Mouse (Mus musculus): ENCODE data around the gene Tmem270. TPM values are rescaled to one million over a fixed set of nuclear protein-coding genes. Genes with fewer than 3 reads are reported as not detected.
A peak's percentile ranks its signal among the peaks of the same experiment; 100 is the strongest.
"Not testable (repeated sequence)": the region's sequence is repeated elsewhere in the genome, so short reads cannot be mapped to it uniquely, and the experiment has no call there.

The Tmem270 gene
- polyA plus RNA-seq, 1 experiment = not detected

DNA sequence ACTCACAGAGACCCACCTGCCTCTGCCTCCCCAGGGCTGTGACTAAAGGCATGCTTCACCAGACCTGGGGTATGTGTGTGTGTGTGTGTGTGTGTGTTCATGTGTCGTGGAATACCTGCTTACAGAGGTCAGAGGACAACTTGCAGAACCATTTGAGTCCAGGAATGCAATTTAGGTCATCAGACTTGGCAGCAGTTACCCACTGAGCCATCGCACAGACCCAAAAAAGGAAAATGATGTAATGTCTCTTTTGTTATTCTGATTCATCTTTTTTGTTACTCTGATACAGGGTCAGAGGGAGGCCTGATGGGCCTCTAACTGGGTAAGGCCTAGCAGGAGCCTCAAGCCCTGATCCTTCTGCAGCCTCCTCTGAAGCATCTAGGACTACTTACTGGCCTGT is 36.2 kb upstream of the Tmem270 start:
- Histone ChIP-seq H3K4me3 (ENCODE audit: insufficient read depth, low read length) (no peak overlapping the region), H3K4me1 (ENCODE audit: control insufficient read depth, insufficient read depth, low read length) (peaks cover 8% of the 10 kb centered on the region), H3K27ac (ENCODE audit: insufficient read depth, low read depth, low read length) (no peak overlapping the region)
- TF ChIP-seq CTCF (IDR thresholded peaks at IDR 0.05; ENCODE audit: low read depth, low read length) (no peak), POLR2A (IDR thresholded peaks at IDR 0.05; ENCODE audit: borderline replicate concordance, low read depth, low read length) (no peak)

DNA sequence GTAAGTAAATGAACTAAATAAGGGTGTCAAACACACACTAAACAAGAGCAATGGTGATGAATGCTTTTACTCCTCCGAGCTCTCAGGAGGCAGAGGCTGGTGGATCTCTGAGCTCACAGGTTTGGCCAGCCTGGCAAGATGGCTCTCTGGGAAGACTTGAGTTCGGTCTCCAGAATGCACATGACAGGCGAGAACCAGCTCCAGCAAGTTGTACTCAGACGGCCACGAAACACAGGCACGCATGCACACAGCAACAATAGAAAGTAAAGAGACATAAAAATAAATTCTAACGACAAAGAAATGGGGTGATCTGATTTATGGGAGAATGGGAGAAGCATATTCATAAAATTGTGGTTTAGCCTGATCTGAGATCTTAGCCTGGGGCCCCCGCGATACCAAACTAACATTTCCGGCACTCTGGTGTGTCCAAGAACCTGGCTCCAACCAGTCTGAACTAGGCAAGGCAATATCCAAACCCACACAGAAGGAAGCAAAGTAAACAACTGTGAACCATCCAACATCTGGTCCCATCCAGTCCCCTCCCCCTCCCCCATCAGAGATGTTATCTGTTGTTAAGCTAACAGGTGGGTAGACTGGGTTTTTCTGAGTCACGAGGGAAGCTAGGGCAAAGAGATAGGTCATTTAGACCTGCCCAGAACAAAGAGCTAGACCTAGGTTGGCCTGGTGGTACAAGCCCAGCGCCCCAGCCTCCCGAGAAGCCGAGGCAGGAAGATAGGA is 35.1 kb upstream of the Tmem270 start:
- Histone ChIP-seq H3K4me1 (ENCODE audit: control insufficient read depth, insufficient read depth, low read length) (peaks cover 18% of the 10 kb centered on the region), H3K4me3 (ENCODE audit: insufficient read depth, low read length) (no peak overlapping the region), H3K27ac (ENCODE audit: insufficient read depth, low read depth, low read length) (no peak overlapping the region)

DNA sequence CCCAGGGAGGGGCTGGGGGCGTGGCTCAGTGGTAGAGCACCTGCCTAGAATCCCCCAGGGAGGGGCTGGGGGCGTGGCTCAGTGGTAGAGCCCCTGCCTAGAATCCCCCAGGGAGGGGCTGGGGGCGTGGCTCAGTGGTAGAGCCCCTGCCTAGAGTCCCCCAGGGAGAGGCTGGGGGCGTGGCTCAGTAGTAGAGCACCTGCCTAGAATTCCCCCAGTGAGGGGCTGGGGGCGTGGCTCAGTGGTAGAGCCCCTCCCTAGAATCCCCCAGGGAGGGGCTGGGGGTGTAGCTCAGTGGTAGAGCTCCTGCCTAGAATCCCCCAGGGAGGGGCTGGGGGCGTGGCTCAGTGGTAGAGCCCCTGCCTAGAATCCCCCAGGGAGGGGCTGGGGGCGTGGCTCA is 33.0 kb upstream of the Tmem270 start:
- peaks cover 33% of the 10 kb centered on the region for H3K4me1 ChIP-seq (ENCODE audit: control insufficient read depth, insufficient read depth, low read length)
- H3K4me3 ChIP-seq (ENCODE audit: insufficient read depth, low read length); H3K27ac ChIP-seq (ENCODE audit: insufficient read depth, low read depth, low read length): not testable (repeated sequence)

More for the DNA sequence above, 35.1 kb upstream of the Tmem270 start:
- TF ChIP-seq POLR2A (IDR thresholded peaks at IDR 0.05; ENCODE audit: borderline replicate concordance, low read depth, low read length) (no peak), CTCF (IDR thresholded peaks at IDR 0.05; ENCODE audit: low read depth, low read length) (no peak)

DNA sequence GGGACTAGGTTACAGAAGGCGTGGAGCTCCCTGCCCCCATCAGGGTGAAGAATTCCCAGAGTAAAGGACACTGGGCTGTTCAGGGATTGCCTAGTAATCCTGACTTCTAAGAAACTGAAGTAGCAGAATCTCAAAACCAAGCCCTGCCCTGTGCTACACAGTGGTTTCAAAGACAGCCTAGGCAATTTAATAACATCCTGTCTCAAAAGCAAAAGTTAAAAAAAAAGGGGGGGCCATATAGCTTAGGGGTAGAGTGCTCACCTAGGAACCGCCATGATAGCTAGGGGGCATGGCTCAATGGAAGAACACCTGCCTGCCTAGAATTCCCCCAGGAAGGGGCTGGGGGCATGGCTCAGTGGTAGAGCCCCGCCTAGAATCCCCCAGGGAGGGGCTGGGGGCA is 32.5 kb upstream of the Tmem270 start:
- Histone ChIP-seq H3K27ac (ENCODE audit: insufficient read depth, low read depth, low read length) (no peak overlapping the region), H3K4me1 (ENCODE audit: control insufficient read depth, insufficient read depth, low read length) (peaks cover 33% of the 10 kb centered on the region), H3K4me3 (ENCODE audit: insufficient read depth, low read length) (no peak overlapping the region)
- no peak for TF ChIP-seq POLR2A (IDR thresholded peaks at IDR 0.05; ENCODE audit: borderline replicate concordance, low read depth, low read length)

DNA sequence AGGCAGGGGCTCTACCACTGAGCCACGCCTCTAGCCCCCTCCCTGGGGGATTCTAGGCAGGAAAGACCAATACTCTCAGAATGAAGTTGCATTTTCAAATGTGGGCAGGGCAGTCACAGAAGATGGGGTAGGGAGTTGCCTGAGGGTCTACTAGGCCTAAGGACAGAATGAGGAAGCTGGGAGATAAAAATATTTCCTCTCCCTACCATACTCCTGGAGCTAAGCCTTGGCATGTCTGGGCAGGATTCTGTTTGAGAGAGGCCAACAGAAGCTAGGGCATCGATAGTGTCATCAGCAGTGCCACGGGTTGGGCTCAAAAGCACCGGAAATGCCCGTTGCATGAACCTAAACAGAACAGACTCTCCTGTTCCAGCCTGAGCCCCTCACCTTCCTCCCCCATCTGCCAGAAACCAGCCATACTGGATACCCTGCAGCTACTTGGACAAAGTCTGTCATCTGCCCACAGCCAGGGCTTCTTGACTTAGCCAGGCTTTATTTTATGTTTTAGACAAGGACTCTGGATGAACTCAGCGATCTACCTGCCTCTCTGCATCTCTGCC is 30.2 kb upstream of the Tmem270 start:
- H3K4me1 ChIP-seq (ENCODE audit: control insufficient read depth, insufficient read depth, low read length) = peaks cover 26% of the 10 kb centered on the region
- peak overlapping the region; percentile 64 for H3K27ac ChIP-seq (ENCODE audit: insufficient read depth, low read depth, low read length)
- TF ChIP-seq POLR2A (IDR thresholded peaks at IDR 0.05; ENCODE audit: borderline replicate concordance, low read depth, low read length) = no peak
- TF ChIP-seq CTCF (IDR thresholded peaks at IDR 0.05; ENCODE audit: low read depth, low read length) = no peak
- no peak overlapping the region for H3K4me3 ChIP-seq (ENCODE audit: insufficient read depth, low read length)

DNA sequence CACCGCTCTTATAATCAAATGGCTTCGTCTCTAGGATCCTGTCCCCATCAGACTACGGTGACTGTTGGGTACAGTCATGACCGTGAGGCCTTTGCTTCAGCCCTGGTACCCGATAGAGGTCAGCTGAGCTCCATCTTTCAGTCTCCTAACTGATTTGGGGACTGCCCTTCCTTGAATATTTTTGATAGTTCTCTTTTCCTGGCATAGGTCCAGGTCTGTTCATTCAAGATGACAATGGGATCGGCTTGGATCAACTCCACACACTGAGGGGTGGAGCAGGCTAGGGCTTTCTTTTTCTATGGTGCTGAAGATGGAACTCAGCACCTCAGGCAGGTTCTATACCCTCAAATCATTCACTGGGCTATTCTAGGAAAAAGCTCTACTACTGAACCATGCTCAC is 29.5 kb upstream of the Tmem270 start:
- TF ChIP-seq CTCF (IDR thresholded peaks at IDR 0.05; ENCODE audit: low read depth, low read length) (no peak), POLR2A (IDR thresholded peaks at IDR 0.05; ENCODE audit: borderline replicate concordance, low read depth, low read length) (no peak)
- Histone ChIP-seq H3K4me1 (ENCODE audit: control insufficient read depth, insufficient read depth, low read length) (peaks cover 32% of the 10 kb centered on the region), H3K4me3 (ENCODE audit: insufficient read depth, low read length) (no peak overlapping the region), H3K27ac (ENCODE audit: insufficient read depth, low read depth, low read length) (peak overlapping the region; percentile 64)

DNA sequence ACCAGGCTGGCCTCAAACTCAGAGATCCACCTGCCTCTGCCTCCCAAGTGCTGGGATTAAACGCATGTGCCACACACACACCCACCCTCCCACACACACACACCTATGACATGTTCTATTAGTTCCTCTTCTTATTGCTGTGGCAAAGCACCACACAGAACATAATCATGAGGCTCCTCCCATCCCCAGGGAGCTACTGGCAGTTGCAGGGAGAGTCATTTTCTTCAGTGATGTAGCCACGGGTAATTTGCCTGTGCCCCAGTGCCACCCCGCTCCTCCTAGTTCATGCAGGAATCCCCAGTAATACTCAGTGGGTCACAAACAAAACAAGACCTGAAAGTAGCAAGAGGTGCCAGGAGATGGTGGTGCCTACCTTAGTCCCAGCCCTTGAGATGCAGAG is 28.1 kb upstream of the Tmem270 start:
- TF ChIP-seq POLR2A (IDR thresholded peaks at IDR 0.05; ENCODE audit: borderline replicate concordance, low read depth, low read length) (no peak), CTCF (IDR thresholded peaks at IDR 0.05; ENCODE audit: low read depth, low read length) (no peak)
- Histone ChIP-seq H3K4me1 (ENCODE audit: control insufficient read depth, insufficient read depth, low read length) (peaks cover 32% of the 10 kb centered on the region), H3K27ac (ENCODE audit: insufficient read depth, low read depth, low read length) (no peak overlapping the region), H3K4me3 (ENCODE audit: insufficient read depth, low read length) (no peak overlapping the region)

DNA sequence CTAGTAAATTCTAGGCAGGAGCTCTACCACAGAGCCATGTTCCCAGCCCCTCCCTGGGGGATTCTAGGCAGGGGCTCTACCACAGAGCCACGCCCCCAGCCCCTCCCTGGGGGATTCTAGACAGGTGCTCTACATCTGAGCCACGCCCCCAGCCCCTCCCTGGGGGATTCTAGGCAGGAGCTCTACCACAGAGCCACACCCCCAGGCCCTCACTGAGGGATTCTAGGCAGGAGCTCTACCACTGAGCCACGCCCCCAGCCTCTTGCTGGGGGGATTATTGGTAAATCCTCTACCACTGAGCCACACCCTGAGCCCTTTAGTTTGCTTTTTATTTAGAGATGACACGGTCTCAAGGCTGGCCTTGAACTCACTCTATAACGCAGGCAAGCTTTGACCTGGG is 27.2 kb upstream of the Tmem270 start:
- H3K27ac ChIP-seq (ENCODE audit: insufficient read depth, low read depth, low read length); H3K4me3 ChIP-seq (ENCODE audit: insufficient read depth, low read length): not testable (repeated sequence)
- H3K4me1 ChIP-seq (ENCODE audit: control insufficient read depth, insufficient read depth, low read length) = peaks cover 32% of the 10 kb centered on the region

DNA sequence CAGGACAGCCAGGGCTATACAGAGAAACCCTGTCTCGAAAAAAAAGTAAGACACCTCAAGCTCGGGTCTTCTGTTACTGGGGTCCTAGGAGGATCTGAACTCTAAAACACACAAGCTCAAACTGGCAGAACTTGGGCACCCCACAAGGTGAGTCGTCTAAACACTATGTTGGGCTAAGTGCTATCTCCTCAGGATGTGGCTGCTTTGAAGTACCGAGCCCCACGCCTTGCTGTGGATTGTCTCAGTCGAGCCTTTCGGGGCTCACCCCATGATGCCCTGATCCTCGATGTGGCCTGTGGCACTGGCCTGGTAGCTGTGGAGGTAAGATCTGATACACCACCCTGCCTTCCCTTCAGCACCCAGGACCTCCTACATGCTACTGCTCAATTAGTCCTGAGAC is 26.7 kb upstream of the Tmem270 start:
- Histone ChIP-seq H3K4me3 (ENCODE audit: insufficient read depth, low read length) (no peak overlapping the region), H3K27ac (ENCODE audit: insufficient read depth, low read depth, low read length) (no peak overlapping the region), H3K4me1 (ENCODE audit: control insufficient read depth, insufficient read depth, low read length) (peaks cover 32% of the 10 kb centered on the region)
- TF ChIP-seq CTCF (IDR thresholded peaks at IDR 0.05; ENCODE audit: low read depth, low read length) (no peak), POLR2A (IDR thresholded peaks at IDR 0.05; ENCODE audit: borderline replicate concordance, low read depth, low read length) (no peak)

DNA sequence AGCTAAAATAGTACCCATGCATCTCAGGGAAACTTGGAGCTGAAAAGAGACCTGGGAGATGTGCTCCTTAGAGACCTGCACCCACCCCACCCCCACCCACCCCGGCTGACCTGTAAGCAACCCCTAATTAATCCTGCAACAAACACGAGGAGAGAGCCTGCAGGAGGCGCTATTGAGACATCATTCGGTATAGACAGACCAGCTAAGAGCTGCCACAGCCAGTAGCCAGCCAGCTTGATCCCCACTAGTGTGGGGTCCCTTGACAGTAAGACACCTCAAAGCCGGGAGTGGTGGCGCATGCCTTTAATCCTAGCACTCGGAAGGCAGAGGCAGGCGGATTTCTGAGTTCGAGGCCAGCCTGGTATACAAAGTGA is 26.4 kb upstream of the Tmem270 start:
- Histone ChIP-seq H3K4me1 (ENCODE audit: control insufficient read depth, insufficient read depth, low read length) (peaks cover 32% of the 10 kb centered on the region), H3K4me3 (ENCODE audit: insufficient read depth, low read length) (peak overlapping the region; percentile 70), H3K27ac (ENCODE audit: insufficient read depth, low read depth, low read length) (no peak overlapping the region)
- TF ChIP-seq CTCF (IDR thresholded peaks at IDR 0.05; ENCODE audit: low read depth, low read length) = peak; percentile 63
- TF ChIP-seq POLR2A (IDR thresholded peaks at IDR 0.05; ENCODE audit: borderline replicate concordance, low read depth, low read length) = no peak
